Mouse (Mus musculus): ENCODE results near the gene Kcnk13. TPM values are rescaled to one million over a fixed set of nuclear protein-coding genes. Genes with fewer than 3 reads are reported as not detected.

The Kcnk13 gene
- total RNA-seq, 2 experiments from 2014 or later: 8.3 to 10.4 TPM

- no peak for DNase-seq (ENCODE audit: low spot score in 2 of 2)
Measured at GRCm38 (mm10) chr12:100079636-100080286, 115.5 kb downstream of the Kcnk13 start.

DNA sequence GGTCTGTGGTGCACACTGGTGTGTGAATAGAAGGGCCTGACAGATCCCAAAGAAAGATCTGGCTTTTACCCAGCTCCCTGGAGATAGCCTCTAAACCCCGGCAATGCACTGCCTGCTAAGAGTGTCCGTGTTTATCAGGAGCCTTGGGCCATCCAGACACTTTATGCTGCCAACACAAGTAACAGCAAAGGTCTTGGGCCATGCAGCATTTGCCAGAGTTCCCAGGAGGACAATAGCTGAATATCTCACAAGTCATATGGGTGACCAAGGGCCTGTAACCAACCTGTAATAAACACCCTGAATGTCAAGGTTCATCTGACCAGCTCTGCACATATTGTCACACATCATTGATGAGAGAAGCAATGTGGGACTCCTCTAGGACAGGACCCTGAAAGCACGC is 123.7 kb downstream of the Kcnk13 start:
- no peak for DNase-seq (ENCODE audit: low spot score in 2 of 2)

GRCm38 (mm10) chr12:100089265-100089664 is 125.0 kb downstream of the Kcnk13 start:
- no peak for DNase-seq (ENCODE audit: low spot score in 2 of 2)

DNA sequence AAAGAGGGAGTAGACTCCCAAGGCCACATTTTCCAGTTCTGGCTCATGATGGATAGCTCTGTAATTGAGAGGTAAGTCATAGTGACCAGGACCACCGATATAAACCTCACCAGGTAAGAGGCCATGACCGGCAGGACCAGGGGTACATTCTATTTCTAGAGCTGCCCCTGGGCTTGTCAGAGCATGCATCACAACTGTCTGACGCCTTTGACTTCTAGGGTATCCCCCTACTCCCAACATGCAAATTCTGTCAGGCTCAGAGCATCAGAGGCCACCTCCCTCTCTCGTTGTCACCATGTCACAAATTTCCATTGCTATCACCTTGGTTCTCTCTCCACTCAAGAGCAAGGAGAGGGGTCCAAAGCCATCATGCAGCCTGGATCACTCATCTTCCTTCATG is 126.5 kb downstream of the Kcnk13 start:
- DNase-seq (ENCODE audit: low spot score in 2 of 2): no peak

- DNase-seq (ENCODE audit: low spot score in 2 of 2): no peak
Measured at GRCm38 (mm10) chr12:100093046-100093445, 128.7 kb downstream of the Kcnk13 start.

- no peak for DNase-seq (ENCODE audit: low spot score in 2 of 2)
Measured at GRCm38 (mm10) chr12:100099971-100100706, 135.8 kb downstream of the Kcnk13 start.

DNA sequence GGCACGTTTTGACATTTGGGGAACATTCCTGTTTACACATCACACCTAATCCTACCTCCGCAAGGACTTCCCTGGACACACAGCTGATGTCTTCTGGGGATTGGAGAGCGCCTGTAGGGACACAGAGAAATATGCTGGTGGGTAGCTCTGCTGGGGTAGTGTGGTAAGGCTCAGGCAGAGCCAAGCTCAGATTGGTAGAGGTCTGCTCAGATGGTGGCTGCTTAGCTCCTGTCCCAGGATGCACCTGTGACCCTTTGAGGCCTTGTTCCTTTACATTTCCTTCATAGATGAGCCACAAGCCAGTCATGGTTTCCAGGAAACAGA is 136.4 kb downstream of the Kcnk13 start:
- no peak for DNase-seq (ENCODE audit: low spot score in 2 of 2)

DNA sequence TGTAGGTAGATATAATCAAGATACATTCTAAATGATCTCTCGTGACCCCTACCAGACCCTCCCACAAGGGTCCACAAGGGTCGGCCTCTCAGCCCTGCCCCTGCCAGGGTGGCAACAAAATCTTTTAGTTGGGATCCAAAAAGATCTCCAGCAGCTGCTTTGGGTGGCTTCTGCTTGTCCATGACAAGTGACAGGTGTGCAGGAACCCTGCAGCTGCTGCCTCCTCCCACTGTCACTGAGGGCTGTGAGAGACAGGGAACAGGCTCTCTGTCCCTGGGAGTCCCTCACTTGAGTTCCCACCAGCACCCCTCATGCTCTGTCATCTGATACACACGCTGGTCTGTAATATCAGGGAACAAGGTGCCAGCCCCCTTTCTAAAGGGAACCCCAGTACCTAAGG is 137.4 kb downstream of the Kcnk13 start:
- no peak for DNase-seq (ENCODE audit: low spot score in 2 of 2)

DNA sequence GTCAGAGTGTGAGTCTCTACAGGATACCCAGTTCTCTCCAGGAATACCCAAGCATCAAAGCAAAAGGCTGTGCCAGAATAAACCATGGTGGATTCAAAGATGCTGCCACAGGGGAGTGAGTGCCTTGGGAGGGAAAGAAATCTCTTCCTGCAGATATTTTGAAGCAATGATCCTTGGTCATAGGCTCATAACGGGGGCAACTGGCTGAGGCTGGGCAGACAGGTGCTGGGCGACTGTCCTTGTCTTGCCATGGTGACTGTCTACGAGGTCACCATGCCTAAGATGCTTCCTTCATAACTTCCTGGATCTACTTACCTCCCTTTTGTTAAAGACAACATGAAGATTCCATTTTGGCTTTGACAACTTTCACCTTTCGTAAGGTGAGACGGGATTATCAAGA is 140.2 kb downstream of the Kcnk13 start:
- DNase-seq (ENCODE audit: low spot score in 2 of 2): no peak

DNA sequence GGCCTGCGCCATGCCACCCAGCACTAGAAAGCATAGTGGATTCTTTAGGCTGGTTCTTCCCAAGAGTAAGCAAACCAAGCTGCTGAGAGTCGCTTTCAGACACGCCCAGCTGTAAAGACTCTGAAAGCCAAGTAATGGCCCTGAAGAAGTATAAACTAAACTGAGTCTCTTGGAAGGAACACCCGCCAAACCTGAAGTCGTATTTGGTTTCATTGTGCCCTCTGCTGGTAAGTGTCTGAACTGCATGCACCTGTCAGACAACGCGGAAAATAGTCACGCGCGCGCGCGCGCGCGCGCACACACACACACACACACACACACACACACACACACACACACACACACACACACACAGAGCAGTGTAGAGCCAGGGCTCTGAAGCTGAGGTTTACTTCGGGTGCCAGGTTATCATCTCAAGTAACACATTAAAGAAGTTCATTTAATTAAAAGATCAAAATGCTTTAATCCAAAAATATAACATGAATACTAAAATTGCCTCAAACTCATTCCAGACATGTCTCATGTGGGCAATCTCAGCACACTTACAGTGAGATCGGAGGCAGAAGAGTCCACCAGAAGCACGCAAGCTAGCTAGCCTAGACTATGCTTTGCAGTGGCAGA is 142.1 kb downstream of the Kcnk13 start:
- peak; percentile 82 to 90 for DNase-seq (ENCODE audit: low spot score in 2 of 2)

GRCm38 (mm10) chr12:100107436-100107835 is 143.1 kb downstream of the Kcnk13 start:
- DNase-seq (ENCODE audit: low spot score in 2 of 2): no peak

DNA sequence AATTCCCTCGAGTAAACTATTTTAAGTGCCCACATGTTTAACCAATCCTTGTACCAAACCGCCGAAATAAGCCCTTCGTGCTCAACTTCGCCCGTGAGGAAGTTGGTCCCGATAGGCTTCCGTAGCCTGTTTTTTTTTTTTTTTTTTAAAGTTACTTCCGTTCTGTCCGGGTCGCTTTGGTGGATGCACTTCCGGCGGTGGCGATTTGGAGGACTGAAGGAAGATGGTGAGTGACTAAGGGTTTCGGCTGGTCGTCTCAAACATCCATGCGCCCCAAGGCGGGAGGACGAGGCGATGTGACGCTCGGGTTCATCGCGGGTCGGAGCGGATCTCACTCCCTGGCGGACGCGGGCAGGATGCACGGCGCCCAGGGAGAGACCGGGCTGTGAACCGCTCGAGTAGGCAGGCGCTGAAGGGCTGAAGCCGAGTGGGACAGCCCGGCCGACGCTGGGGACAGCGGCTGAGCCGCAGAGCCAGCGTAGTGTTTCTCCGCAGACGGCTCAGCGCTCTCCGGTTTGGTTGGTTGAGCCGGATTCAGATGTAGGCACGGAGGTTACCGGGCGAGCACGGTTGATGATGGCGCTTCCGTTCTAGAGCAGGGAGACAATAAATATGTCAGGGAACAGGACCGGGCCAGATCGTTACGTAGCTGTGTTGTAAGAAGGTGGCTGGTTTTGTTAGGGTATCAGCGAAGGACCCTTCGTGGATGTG is 145.8 kb downstream of the Kcnk13 start, which contains the start of gene Psmc1:
TSS of gene Psmc1 (plus strand) at position 169 of the 711 bp plus-strand sequence.
- peak; percentile 75 to 82 for DNase-seq (ENCODE audit: low spot score in 2 of 2)

Small RNAs within 50 kb of the gene (microRNA-seq; reads per million reads assigned to microRNA genes)
- gene Gm23291: 0 reads per million in 2 experiments

Other genes with a start within 250 kb of the Kcnk13 start
- gene Efcab11, start 80.1 kb upstream of the Kcnk13 start, total RNA-seq (2021): under 1 TPM; 0.26 to 0.42 TPM
- gene Tdp1, start 80.0 kb upstream of the Kcnk13 start, total RNA-seq (2021): 10 to 100 TPM; 22.6 to 23.6 TPM
- gene Psmc1, start 145.7 kb downstream of the Kcnk13 start, total RNA-seq (2021): 100 to 1,000 TPM; 196 to 225 TPM
- gene Nrde2, start 195.2 kb downstream of the Kcnk13 start, total RNA-seq (2021): 10 to 100 TPM; 16.9 to 17.7 TPM
- gene Calm1, start 234.9 kb downstream of the Kcnk13 start, total RNA-seq (2021): 1,000 to 10,000 TPM; 2,232 to 2,307 TPM